Mouse (Mus musculus): ENCODE measurements around the gene Clec2e. TPM values are rescaled to one million over a fixed set of nuclear protein-coding genes. Genes with fewer than 3 reads are reported as not detected.
"Not testable (repeated sequence)": the region's sequence is repeated elsewhere in the genome, so short reads cannot be mapped to it uniquely, and the experiment has no call there.

Clec2e gene
- 0.06 TPM in 1 of 2 replicates, not detected in the other for polyA plus RNA-seq (2012; rRNA removed)

DNA sequence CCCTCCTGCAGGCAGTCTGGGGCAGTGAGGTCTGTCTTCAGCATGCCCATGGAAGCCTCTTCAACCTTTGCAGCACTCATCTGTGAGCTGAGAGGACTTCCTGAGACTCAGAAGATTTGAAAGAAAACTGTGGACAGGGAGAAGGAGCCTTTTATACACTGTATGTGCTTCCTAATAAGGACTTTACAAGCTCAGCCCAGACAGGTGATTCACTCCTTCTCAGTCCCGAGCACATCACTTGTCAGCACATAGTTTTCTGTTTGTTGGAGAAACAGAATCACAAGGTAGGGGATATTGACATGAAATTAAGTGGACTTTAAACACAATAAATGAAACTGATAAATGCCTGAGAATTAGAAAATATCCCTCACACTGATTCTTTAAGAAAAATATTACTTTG lies at the start of gene Clec2e:
TSS of gene Clec2e (minus strand) at position 120 of the 400 bp plus-strand sequence.
- not testable (repeated sequence) for DNase-seq (ENCODE audit: low read depth)

GRCm38 (mm10) chr6:129146812-129147211 lies 46.1 kb upstream of the Clec2e start:
- no peak for DNase-seq (ENCODE audit: low read depth)
- TF ChIP-seq CTCF (IDR thresholded peaks at IDR 0.05; ENCODE audit: borderline replicate concordance, extremely low read depth, insufficient read depth, insufficient read length) (no peak), POLR2A (IDR thresholded peaks at IDR 0.05; ENCODE audit: borderline replicate concordance, extremely low read depth, insufficient read depth, insufficient read length, poor library complexity, severe bottlenecking) (no peak)

GRCm38 (mm10) chr6:129132604-129133341 lies 32.1 kb upstream of the Clec2e start:
- DNase-seq (ENCODE audit: low read depth): no peak
- no peak for TF ChIP-seq CTCF (IDR thresholded peaks at IDR 0.05; ENCODE audit: borderline replicate concordance, extremely low read depth, insufficient read depth, insufficient read length)
- no peak for TF ChIP-seq POLR2A (IDR thresholded peaks at IDR 0.05; ENCODE audit: borderline replicate concordance, extremely low read depth, insufficient read depth, insufficient read length, poor library complexity, severe bottlenecking)

DNA sequence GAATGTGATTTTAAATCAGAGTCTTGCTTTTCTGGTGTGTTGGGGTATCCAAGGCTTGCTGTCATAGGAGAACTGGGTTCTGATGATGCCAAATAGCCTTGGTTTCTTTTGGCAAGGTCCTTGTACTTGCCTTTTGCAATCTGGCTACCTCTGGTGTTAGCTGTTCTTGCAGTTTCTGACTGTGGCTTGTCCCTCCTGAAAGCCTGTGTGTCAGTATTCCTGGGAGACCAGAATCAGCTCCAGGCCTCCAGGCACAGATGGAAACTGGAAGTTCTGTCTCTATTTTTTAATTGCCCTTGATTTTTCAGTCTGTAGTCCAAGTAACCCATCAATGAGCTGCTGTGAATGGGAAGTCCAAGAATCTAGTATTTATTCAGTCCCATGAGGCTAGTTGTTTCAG lies 26.1 kb upstream of the Clec2e start:
- TF ChIP-seq POLR2A (IDR thresholded peaks at IDR 0.05; ENCODE audit: borderline replicate concordance, extremely low read depth, insufficient read depth, insufficient read length, poor library complexity, severe bottlenecking) (no peak), CTCF (IDR thresholded peaks at IDR 0.05; ENCODE audit: borderline replicate concordance, extremely low read depth, insufficient read depth, insufficient read length) (no peak)
- DNase-seq (ENCODE audit: low read depth): no peak

DNA sequence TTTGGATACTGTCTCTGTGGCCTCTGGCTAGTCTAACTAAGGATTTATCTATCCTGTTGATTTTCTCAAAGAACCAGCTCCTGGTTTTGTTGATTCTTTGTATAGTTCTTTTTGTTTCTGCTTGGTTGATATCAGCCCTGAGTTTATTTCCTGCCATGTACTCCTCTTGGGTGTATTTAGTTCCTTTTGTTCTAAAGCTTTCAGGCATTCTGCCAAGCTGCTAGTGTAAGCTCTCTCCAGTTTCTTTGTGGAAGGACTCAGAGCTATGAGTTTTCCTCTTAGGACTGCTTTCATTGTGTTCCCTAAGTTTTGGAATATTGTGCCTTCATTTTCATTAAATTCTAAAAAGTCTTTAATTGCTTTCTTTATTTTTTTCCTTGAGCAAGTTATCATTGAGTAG lies 23.8 kb upstream of the Clec2e start:
- DNase-seq (ENCODE audit: low read depth): peak; percentile 59

GRCm38 (mm10) chr6:129116223-129116622 lies 15.5 kb upstream of the Clec2e start:
- no peak for DNase-seq (ENCODE audit: low read depth)
- TF ChIP-seq POLR2A (IDR thresholded peaks at IDR 0.05; ENCODE audit: borderline replicate concordance, extremely low read depth, insufficient read depth, insufficient read length, poor library complexity, severe bottlenecking): no peak
- no peak for TF ChIP-seq CTCF (IDR thresholded peaks at IDR 0.05; ENCODE audit: borderline replicate concordance, extremely low read depth, insufficient read depth, insufficient read length)

- not testable (repeated sequence) for DNase-seq (ENCODE audit: low read depth)
Observed at GRCm38 (mm10) chr6:129114237-129114636, 13.5 kb upstream of the Clec2e start.

- peak; percentile 8 for DNase-seq (ENCODE audit: low read depth)
- no peak for TF ChIP-seq CTCF (IDR thresholded peaks at IDR 0.05; ENCODE audit: borderline replicate concordance, extremely low read depth, insufficient read depth, insufficient read length)
- no peak for TF ChIP-seq POLR2A (IDR thresholded peaks at IDR 0.05; ENCODE audit: borderline replicate concordance, extremely low read depth, insufficient read depth, insufficient read length, poor library complexity, severe bottlenecking)
Observed at GRCm38 (mm10) chr6:129113769-129114168, 13.1 kb upstream of the Clec2e start.

DNA sequence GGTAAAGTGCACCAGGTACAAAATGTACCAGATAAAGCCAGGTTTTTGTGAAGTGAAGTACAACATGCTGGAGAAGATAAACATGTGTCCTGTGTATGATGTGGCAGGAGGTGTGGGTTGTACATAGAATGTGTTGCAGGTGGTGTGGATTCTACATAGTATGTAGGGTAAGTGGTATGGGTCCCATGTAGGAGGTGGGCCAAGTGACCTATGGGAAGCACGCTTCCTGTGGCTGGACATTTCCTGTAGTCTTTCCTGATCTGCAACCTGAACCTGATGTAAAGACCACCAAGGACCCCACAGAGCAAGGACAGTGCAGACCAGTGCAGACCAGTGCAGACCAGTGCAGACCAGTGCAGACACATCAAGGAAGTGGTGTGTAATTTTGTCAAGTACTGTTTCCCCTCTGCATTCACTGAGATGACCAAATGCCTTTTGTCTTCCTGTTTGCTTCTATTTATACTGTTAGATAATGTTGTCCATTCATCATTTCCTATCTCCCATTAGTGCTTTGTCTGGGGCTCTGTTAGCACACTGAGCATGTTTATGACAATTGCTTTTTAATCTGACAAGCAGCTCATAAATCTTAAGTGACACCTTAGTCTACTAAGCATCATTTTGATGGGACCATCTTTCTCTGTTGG lies 12.4 kb upstream of the Clec2e start:
- no peak for DNase-seq (ENCODE audit: low read depth)
- TF ChIP-seq POLR2A (IDR thresholded peaks at IDR 0.05; ENCODE audit: borderline replicate concordance, extremely low read depth, insufficient read depth, insufficient read length, poor library complexity, severe bottlenecking): no peak
- TF ChIP-seq CTCF (IDR thresholded peaks at IDR 0.05; ENCODE audit: borderline replicate concordance, extremely low read depth, insufficient read depth, insufficient read length): no peak

- TF ChIP-seq POLR2A (IDR thresholded peaks at IDR 0.05; ENCODE audit: borderline replicate concordance, extremely low read depth, insufficient read depth, insufficient read length, poor library complexity, severe bottlenecking) (no peak), CTCF (IDR thresholded peaks at IDR 0.05; ENCODE audit: borderline replicate concordance, extremely low read depth, insufficient read depth, insufficient read length) (no peak)
- DNase-seq (ENCODE audit: low read depth): no peak
Observed at GRCm38 (mm10) chr6:129112526-129112925, 11.8 kb upstream of the Clec2e start.

DNA sequence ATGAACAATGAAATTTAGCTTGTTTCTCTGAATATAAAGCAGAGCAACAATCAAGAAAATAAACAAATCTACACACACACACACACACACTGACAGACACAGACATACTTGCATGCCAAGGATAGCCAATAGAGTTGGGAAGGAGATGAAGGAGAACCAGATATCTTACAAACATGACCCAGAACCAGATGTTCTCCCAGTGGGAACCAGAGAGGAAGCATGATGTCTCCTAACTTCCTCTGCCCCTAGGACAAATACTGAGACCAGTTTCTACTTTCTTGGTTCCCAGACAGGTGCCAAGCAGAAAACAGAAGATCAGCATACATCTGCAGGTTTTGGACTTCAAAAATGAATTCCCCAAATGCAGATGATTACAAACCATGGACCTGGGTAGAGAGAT lies 7.2 kb upstream of the Clec2e start:
- DNase-seq (ENCODE audit: low read depth): no peak
- TF ChIP-seq POLR2A (IDR thresholded peaks at IDR 0.05; ENCODE audit: borderline replicate concordance, extremely low read depth, insufficient read depth, insufficient read length, poor library complexity, severe bottlenecking) (no peak), CTCF (IDR thresholded peaks at IDR 0.05; ENCODE audit: borderline replicate concordance, extremely low read depth, insufficient read depth, insufficient read length) (no peak)

DNA sequence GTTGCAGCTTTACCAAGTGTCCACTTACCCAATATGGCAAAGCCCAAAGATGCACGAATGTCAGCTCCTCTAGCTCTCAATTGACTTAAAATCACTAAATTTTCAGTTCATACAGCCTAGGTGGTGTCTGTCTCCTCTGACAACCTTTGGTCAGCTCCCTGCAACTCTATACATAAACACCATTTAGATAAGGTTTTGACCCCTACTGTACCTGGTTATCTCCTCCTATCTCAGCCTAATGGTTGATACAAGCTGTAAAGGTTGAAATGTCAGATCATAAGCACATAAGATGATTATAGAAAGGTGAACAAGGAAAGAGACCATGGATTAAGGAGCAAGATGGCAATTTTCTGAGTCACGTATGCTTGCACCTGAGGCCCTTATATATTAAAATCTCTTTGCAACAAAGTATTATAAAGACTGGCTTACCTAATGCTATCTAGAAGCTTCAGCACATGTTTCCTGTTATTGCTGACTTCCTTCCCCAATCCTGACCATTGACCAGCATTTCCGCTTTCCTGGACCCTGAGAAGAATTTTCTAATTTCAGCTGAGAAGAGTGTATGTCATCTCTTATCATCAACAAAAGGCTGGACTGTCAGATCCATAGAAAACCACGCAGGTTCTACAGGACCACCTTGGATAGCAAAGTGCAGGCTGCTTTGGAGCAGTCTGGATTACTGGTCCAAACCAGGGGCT lies 2.3 kb upstream of the Clec2e start:
- TF ChIP-seq CTCF (IDR thresholded peaks at IDR 0.05; ENCODE audit: borderline replicate concordance, extremely low read depth, insufficient read depth, insufficient read length): no peak
- TF ChIP-seq POLR2A (IDR thresholded peaks at IDR 0.05; ENCODE audit: borderline replicate concordance, extremely low read depth, insufficient read depth, insufficient read length, poor library complexity, severe bottlenecking): no peak
- no peak for DNase-seq (ENCODE audit: low read depth)

Measured in brain, embryonic 14.5 days (tissue).